Mouse (Mus musculus): ENCODE results near the gene Syngr4.

Gene Syngr4

DNA sequence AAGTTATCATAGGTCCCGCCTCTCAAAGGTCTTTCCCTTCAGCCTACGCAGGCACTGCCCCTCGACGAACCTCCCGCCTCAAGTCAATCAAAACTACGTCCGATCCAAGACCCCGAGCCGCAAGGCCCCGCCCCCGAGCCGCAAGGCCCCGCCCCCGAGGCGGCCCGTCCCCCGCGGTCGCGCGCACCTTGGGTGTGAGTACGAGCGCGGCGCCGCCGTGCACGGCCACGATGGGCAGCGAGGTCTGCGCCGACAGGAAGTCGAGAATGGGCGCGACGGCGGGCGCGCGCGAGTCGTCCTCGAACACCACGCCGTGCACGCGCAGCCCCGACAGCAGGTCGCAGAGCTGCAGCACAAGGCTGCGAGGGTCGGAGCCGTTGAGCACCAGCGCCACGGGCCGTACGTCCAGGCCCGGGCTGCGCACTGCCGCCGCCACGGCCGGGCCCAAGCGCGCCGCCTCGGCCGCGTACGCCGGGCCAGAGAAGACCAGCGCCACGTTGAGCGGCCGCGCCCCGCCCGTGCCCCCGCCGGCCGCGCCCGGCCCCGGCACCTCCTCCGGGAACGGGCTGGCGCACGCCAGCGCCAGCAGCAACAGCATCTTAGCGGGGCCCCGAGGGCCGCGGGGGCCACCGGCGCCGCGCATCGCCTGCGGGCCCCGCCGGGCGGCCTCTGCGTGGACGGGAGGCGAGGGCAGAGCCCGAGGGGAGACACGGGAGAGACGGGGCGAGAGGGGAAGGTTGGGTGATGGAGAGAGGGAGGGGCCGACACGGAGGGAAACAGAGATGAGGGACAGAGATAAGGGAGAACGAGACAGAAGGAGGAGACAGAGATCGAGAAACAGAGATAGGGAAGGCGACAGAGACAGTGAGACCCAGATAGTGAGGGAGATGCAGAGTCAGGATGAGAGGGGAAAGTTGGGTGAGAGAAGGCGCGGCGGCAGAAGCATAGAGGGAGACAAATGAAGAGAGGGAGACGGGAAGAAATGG is 30.3 kb downstream of the Syngr4 start:
- DNase-seq = peak; percentile 97

DNA sequence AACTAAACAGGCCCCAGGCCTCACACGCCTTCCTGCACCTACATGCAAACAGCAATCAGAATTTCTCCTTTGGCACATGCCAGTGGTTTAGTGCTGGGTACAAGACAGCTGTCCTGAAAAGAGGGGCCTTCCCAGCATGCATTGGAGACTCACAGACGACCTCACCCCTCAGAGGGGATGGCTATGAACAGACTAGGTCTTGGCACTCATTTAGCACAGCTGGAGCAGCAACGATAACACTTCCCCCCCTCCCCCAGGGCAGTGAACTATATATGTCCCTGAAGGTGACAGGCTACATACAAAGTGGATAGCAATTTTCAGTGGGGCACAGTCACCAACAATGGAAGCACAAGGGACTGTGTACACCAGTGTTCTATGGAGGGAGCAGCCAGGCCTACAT is 32.1 kb downstream of the Syngr4 start:
- no peak for DNase-seq

DNA sequence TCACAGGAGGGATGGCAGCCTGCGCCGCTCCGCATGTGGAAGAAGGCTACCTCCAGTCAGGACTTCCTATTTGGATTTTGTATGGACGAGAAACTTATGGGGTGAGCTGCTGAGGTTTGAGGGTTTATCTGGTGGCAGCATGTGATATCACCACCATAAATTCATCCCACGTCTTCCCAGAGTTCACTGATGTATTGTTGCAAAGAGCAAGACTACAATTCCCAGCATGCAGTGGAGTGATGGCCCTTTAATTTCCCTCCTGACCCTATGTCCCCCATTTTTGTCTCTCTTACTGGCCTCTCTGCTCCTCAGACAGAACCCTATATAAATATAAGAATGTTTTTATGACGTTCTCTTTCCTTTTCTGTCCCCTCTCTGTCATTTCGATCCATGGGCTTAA is 33.7 kb downstream of the Syngr4 start:
- no peak for DNase-seq

DNA sequence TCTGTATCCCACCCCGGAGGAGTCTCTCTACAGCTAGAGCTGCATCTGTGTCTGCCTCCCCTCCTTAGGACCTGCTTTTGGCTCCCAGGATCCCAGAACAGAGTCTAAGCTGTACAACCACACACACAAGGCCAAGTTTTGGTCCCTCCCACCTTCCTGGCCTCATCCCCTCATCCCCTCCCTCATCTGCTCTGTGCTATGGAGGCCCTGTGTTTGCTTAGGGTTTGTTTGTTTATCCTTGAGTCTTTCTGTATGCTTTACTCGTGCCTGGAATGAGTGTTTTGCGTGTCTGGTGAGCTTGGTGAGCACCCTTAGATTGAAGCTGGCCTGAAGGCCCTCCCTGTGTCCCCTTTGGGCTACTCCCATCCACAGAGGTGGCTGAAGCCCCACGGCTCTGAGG is 37.5 kb downstream of the Syngr4 start:
- no peak for DNase-seq

DNA sequence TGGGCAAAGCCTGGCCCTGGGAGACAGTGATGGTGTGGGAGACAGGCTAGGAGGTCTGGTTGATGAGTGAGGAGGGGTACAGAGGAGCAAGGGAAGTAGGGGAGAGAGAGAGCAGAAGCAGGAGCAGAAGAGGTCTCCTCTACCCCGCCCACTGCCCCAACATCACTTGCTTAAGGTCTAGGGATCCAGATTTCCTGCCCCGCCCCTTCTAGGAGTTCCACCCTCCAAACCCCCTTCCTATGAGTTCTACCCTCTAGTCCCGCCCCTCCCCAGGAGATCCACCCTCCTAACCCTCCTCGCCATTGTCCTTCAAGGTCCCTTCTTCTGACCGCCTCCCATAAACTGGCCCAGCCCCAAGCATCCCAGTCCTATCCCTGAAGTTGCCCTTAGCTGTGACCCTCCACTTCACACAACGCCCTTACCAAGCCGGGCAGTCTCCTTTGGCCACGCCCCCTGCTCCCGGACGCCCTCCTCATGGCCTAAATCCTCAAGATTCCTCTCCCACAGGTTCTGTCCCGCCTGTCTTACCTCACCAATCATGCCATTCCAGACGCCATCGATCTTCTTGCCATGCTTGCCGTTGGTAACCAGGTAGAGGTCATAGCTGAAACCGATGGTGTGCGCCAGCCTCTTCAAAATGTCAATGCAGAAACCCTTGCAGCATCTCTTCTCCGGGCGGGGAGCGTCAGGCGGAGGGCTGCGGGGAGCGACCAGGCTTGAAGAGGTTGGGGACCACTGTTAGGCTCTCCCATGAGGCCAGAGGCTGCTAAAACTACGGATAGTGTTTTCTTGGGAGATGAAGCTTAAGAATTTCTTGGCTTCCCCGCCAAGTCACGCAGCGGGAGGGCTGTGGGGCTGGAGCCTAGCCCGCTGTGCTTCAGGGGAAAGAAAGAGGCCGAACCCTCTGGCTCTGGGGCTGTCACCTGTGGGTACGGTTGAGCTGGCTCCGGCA is 39.3 kb downstream of the Syngr4 start:
- peak; percentile 57 for DNase-seq

DNA sequence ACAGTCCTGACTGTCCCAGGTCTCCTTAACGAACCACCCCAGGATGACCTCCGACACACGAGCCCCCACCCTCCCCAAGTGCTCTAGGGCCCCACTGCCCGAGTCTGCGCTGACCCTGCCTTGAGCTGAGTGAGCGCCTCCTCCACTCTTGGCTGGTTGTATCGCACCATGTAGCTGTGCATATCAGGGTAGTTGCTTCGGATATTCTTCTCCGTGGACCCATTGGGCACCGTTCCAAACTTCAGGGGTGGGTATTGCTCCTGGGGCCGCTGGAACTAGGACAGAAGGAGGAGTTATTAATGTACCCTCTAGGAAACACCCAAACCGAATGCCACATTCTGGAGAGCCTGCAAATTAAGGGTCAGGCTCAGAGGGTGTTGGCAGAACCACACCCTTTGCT is 43.4 kb downstream of the Syngr4 start:
- DNase-seq = no peak

DNA sequence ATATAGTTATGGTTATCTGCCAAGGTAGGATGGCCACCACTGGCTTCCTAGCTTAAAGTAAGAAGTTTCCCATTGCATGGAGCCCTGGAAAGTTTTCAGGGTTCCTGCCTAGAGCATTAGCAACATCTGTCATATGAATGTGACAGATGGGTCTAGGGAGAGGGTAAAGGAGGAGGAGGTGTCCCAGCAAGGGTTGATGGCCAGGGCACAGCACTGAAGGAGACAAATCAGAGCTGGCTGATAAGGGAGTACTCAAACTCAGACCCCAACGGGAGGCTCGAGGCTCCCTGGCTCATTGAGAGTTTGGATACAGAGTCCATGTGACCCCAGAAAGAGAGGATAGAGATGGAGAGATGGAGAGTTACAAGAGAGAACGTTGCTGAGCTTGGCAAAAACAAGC is 45.9 kb downstream of the Syngr4 start:
- no peak for DNase-seq

DNA sequence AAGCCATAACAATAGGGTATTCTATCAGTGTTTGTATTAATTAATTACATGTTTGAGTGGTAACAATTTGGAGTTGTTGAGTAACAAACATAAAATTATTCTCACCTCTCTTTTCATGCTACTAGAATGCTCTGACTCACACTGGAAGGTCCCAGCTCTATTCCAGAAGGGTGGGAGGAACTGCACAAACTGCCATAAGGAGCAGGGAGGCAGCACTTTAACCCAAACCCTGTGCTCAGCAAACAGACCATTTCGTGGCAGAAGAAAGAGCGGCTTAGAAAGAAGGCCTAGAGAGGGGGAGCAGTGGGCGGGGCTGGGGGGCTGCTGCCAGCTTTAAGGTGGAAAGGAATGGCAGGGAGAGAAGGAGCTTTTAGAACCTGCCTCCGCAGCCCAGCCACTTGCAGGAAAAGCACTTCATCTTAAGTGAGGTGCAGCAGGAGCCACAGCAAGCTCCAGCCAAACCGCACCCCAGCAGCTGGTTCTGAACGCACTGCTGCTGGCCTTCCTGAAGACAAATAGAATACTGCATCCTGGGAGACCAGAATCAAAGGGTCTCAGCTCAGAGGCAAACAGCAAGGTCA is 48.0 kb downstream of the Syngr4 start:
- no peak for DNase-seq

DNA sequence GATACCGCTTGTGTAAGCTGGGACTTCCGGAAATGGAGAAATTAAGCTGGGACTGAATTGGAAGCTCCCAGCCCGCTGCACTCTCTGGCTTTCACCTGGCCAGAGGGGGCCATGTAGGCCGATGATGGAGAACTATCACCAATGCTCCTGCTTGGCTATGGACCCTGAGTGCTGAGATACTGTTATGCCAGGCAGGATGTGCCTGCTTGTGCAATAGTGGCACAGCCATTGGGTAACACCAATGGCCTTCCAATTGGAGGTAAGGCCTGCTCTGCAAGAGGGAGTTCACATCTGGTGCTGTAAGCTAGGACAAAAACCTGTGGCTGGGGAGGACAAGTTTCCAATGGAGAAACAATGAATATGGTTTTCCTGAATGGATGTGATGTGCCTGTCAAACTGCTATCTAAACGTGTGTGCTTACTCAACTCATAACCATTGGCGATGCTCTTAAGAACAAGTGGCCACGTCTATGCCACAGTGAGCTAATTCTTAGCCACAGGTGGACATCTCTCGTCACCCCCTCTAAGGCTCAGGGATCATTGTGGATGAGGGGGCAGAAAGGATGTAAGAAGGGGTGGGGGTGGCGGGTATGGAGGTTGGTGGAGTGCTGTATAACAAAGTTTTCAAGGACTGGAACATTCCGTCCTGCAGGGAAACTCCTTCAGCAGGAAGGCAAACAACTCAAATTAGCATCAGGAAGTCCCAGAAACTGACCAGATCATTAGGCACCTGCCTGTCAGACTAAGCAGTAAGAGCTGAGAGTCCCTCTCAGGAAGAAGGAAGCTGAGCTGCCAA is 53.4 kb downstream of the Syngr4 start:
- DNase-seq = no peak
